Mouse (Mus musculus) stomach, postnatal 0 days (tissue): ENCODE measurements around the gene Ctsk. TPM values are rescaled to one million over a fixed set of nuclear protein-coding genes. Genes with fewer than 3 reads are reported as not detected.

ENCODE experiments used
- ATAC-seq: fragments of 200-750 bp; cut with Nextera tagmentation; 2 replicates; pipeline ENCODE4 v1.8.0; 2017; ENCODE audit not compliant: low FRiP score, low TSS enrichment
- DNase-seq: peaks from one replicate; pipeline ENCODE4 v3.0.0-alpha.2; 2016; ENCODE audit warnings: low spot score
- H3K27ac ChIP-seq: fragments of 300-500 bp; sonication (generic); replicated peaks from 2 replicates; pipeline ENCODE4 v1.5.1; 2014; ENCODE audit warnings: mild to moderate bottlenecking, control low read depth
- H3K27me3 ChIP-seq: fragments of 300-500 bp; sonication (generic); 2 replicates; pipeline ENCODE4 v1.6.1; 2014; ENCODE audit warnings: low read length; ENCODE audit not compliant: control insufficient read depth, insufficient read depth
- H3K36me3 ChIP-seq: fragments of 300-500 bp; sonication (generic); 2 replicates; pipeline ENCODE4 v1.6.1; 2014; ENCODE audit warnings: low read length, mixed read lengths; ENCODE audit not compliant: control insufficient read depth, insufficient read depth
- H3K4me1 ChIP-seq: fragments of 300-500 bp; sonication (generic); replicated peaks from 2 replicates; pipeline ENCODE4 v1.6.1; 2014; ENCODE audit warnings: antibody characterized with exemption; ENCODE audit not compliant: control insufficient read depth, insufficient read depth
- H3K4me2 ChIP-seq: fragments of 300-500 bp; sonication (generic); replicated peaks from 2 replicates; pipeline ENCODE4 v1.6.1; 2014; ENCODE audit warnings: low read depth, mild to moderate bottlenecking, control low read depth, moderate library complexity
- H3K4me3 ChIP-seq: fragments of 300-500 bp; sonication (generic); 2 replicates; pipeline ENCODE4 v1.5.1; 2014; ENCODE audit warnings: low read depth, low read length, control low read depth
- H3K9ac ChIP-seq: fragments of 300-500 bp; sonication (generic); 2 replicates; pipeline ENCODE4 v1.6.1; 2014; ENCODE audit warnings: mild to moderate bottlenecking, low read length, control low read depth, mixed read lengths
- H3K9me3 ChIP-seq: fragments of 300-500 bp; sonication (generic); 2 replicates; pipeline ENCODE4 v1.6.1; 2016; ENCODE audit warnings: low read length; ENCODE audit not compliant: control insufficient read depth
- CTCF ChIP-seq: IDR thresholded peaks from 2 replicates; pipeline ENCODE4 v1.5.1; 2016; ENCODE audit warnings: antibody characterized with exemption, low read depth, mild to moderate bottlenecking, moderate library complexity
- EP300 ChIP-seq: optimal IDR thresholded peaks from 2 replicates; pipeline ENCODE3; 2016; ENCODE audit warnings: antibody characterized with exemption
- WGBS: fragments of 180-500 bp; shearing (Covaris S2); extraction: QIAGEN DNeasy Blood & Tissue Kit; methylation state at CpG from one replicate; pipeline ENCODE4 v1.1.7; 2014; 5-methylcytosine and 5-hydroxymethylcytosine counted together
- polyA plus RNA-seq: library from polyadenylated mRNA; unstranded; fragments of >200 nt; fragmentation: Nextera tagmentation; extraction: Ambion mirVana; gene quantifications from 2 replicates; pipeline ENCODE4 v1.2.1, GENCODE M21; 2015

Ctsk gene
- polyA plus RNA-seq, result 16.3 and 18.7 TPM in 2 replicates

GRCm38 (mm10) chr3:95499024-95499423 is at the start of gene Ctsk:
Ctsk (plus strand) TSS chr3:95499256.
- peak within 1 kb of the TSS; percentile 21 for H3K4me3 ChIP-seq
- H3K4me1 ChIP-seq, result no peaks in the 10 kb centered on the region
- no peak within 1 kb of the TSS for H3K9ac ChIP-seq
- no peak for DNase-seq
- H3K36me3 ChIP-seq, result peaks cover 10% of the 10 kb centered on the region
- H3K9me3 ChIP-seq, result no peaks in the 10 kb centered on the region
- WGBS, result 45% methylated on average over 7 of the region's 7 CpGs
- peak within 1 kb of the TSS; percentile 49 for H3K4me2 ChIP-seq
- TF ChIP-seq CTCF (no peak), EP300 (no peak)
- H3K27me3 ChIP-seq, result no peaks in the 10 kb centered on the region
- ATAC-seq, result no peak; the same call in 1 of the 2 replicates
- H3K27ac ChIP-seq, result peak within 1 kb of the TSS; percentile 41; the same call in 1 of the 2 replicates

DNA sequence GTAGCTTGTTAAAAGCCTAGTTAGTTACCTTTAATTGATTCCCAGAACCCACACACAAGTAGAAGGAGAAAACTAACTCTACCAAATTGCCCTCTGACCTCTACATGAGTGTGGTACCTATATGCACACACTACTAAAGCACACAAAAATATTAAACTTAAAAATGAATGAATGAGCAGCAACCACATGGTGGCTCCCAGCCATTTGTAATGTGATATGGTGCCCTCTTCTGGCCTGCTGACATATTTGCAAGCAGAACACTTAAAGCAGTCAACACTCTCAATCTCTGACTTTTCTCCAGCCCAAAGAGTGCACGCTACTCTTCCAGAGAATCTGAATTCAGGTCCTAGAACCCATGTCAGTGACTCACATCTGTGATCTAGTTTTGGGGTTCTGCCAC is 48.6 kb upstream of the Ctsk start:
- TF ChIP-seq EP300 (no peak), CTCF (peak; percentile 88)
- H3K9ac ChIP-seq, result no peak overlapping the region
- no peaks in the 10 kb centered on the region for H3K27me3 ChIP-seq
- H3K4me2 ChIP-seq, result no peak overlapping the region
- H3K4me3 ChIP-seq, result no peak overlapping the region
- no peak overlapping the region for H3K27ac ChIP-seq
- no peaks in the 10 kb centered on the region for H3K4me1 ChIP-seq
- 0 out of 2 replicates have a peak, but pooled peaks have one; percentile 15 for ATAC-seq
- H3K36me3 ChIP-seq, result peaks cover 9% of the 10 kb centered on the region
- no peaks in the 10 kb centered on the region for H3K9me3 ChIP-seq
- WGBS, result 53% methylated on average over 1 of the region's 1 CpGs
- peak; percentile 53 for DNase-seq

DNA sequence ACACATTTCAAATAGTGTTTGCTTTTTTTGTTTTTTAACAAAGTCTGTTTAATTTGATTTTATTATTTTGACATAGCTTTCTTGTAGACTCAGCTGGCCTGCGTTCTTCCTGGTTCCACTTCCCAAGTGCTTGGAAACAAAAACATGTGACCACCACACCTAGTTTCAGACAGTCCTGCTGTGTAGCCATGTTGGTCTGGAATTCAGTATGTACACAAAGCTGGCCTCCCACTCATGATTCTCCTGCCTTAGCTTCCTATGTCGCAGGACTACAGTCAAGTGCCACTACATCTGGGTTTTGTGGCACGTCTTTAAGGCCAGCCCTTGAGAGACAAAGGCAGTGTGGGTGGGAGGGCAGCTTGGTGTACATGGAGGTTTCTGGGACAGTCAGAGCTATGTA is 48.1 kb upstream of the Ctsk start:
- H3K36me3 ChIP-seq, result peaks cover 9% of the 10 kb centered on the region

DNA sequence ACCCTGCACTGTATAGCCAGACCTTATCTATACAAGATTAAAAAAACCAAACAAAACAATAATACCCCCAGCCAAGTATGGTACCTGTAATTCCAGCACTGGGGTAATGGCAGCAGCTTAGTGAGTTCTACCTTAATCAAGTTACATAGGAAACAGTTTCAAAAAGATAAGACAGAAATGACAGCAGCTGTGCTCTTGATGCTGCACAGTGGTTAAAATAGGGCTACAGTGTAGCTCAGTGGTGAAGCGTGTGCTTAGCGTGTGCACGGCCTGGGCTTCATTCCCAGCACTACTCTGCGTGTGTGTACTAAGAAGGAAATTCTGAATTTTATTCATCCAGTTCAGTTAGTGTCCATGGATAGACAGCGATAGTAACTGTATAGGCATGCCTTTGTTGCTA is 42.7 kb upstream of the Ctsk start:
- 97% methylated on average over 5 of the region's 5 CpGs for WGBS

More for the DNA sequence above, 48.1 kb upstream of the Ctsk start:
- Histone ChIP-seq H3K27me3 (no peaks in the 10 kb centered on the region), H3K4me2 (no peak overlapping the region), H3K4me3 (no peak overlapping the region), H3K9ac (no peak overlapping the region), H3K27ac (no peak overlapping the region), H3K4me1 (no peaks in the 10 kb centered on the region), H3K9me3 (no peaks in the 10 kb centered on the region)
- 88% methylated on average over 3 of the region's 3 CpGs for WGBS
- ATAC-seq (no peak), DNase-seq (no peak)
- TF ChIP-seq EP300 (no peak), CTCF (no peak)

GRCm38 (mm10) chr3:95457758-95458157 is 41.3 kb upstream of the Ctsk start:
- no peak for DNase-seq
- Histone ChIP-seq H3K27ac (no peak overlapping the region), H3K9me3 (no peaks in the 10 kb centered on the region), H3K4me1 (no peaks in the 10 kb centered on the region), H3K27me3 (no peaks in the 10 kb centered on the region), H3K36me3 (0 out of 2 replicates have a peak, but pooled peaks cover 6% of the 10 kb centered on the region), H3K4me2 (no peak overlapping the region), H3K4me3 (no peak overlapping the region), H3K9ac (no peak overlapping the region)
- ATAC-seq, result no peak
- 73% methylated on average over 3 of the region's 3 CpGs for WGBS
- TF ChIP-seq EP300 (no peak), CTCF (no peak)

More for the DNA sequence above, 42.7 kb upstream of the Ctsk start:
- DNase-seq (no peak), ATAC-seq (no peak)
- H3K27ac ChIP-seq, result no peak overlapping the region
- no peaks in the 10 kb centered on the region for H3K9me3 ChIP-seq
- H3K27me3 ChIP-seq, result no peaks in the 10 kb centered on the region
- H3K4me1 ChIP-seq, result no peaks in the 10 kb centered on the region
- H3K4me2 ChIP-seq, result no peak overlapping the region
- no peak overlapping the region for H3K4me3 ChIP-seq
- H3K9ac ChIP-seq, result no peak overlapping the region
- TF ChIP-seq EP300 (no peak), CTCF (no peak)
- peaks cover 9% of the 10 kb centered on the region for H3K36me3 ChIP-seq

DNA sequence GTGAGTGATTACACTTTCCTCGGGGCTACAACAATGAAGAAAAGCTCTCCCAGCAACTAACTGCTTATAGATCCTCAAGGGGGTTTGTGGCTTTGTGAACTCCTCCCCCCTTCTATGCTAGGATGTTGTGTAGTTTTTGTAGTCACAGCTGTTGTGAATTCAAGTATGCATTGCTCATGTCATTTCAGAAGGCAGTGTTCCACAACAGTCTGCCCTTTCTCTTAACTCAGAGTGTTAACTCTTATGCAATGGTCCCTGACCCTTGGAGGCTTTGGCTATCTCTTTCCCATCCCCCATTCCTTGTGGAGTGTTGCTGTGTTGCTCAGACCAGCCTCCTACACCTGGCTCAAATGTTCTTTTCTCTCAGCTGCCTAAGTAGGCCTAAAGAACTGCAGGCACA is 39.7 kb upstream of the Ctsk start:
- Histone ChIP-seq H3K27me3 (no peaks in the 10 kb centered on the region), H3K9ac (no peak overlapping the region), H3K4me3 (no peak overlapping the region), H3K27ac (no peak overlapping the region), H3K36me3 (no peaks in the 10 kb centered on the region), H3K4me1 (no peaks in the 10 kb centered on the region), H3K4me2 (no peak overlapping the region), H3K9me3 (no peaks in the 10 kb centered on the region)
- DNase-seq, result no peak
- WGBS, result 82% methylated on average over 1 of the region's 1 CpGs
- TF ChIP-seq EP300, result no peak
- no peak for TF ChIP-seq CTCF
- ATAC-seq, result no peak
